Mouse (Mus musculus): ENCODE results near the gene Mrpl47. TPM values are rescaled to one million over a fixed set of nuclear protein-coding genes. Genes with fewer than 3 reads are reported as not detected.
A peak's percentile ranks its signal among the peaks of the same experiment; 100 is the strongest.
"Not testable (repeated sequence)": the region's sequence is repeated elsewhere in the genome, so short reads cannot be mapped to it uniquely, and the experiment has no call there.

The Mrpl47 gene
- polyA plus RNA-seq, 1 experiment from 2014 or later: 28.6 TPM

DNA sequence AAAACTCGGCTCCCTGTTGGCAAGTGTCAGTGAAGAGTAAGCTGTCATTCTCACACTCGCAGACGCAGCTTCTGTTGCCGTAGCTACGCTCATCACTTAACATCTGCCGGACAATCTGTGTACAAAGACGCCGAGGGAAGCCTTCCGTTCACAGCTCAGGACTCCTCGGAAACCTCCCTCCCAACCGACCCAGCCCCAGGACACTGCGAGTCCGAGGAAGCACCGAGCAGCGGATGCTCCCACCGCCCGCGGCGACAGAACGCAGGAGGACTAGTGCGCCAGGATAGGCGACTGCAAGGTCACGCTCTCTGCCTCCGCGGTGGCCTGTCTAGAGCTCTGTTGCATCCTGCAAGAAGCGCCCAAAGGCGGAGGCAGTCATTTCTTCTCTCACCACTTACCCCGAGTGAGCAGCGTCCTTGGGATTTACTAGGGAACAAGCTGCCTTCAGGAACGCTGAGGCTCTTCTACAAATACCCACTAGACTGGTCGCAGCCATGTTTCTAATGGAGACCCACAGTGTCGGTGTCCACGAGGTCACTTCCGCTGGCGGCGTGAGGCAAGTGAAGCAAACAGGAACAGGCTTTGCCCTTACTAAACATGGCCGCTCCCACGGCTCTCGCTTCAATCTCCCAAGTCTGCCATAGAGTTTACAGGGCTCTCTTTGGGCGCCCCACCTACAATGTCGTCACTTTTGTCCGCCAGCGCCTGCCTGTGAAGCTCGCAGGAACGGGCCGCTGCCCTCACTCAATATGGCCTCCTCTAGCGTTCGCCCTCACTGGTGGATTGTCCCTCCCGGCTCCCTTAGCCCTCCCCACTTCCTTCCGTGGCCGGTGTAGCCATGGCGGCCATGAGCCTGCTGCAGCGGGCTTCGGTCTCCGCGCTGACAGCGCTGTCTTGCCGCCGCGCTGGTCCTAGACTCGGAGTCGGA, 897 bp downstream of the Mrpl47 start, which contains the start of gene Ndufb5:
Gene Ndufb5 (plus strand): TSS at position 747 of the 928 bp plus-strand sequence.
- peak within 1 kb of the TSS; percentile 82 for H3K4me2 ChIP-seq
- no peaks in the 10 kb centered on the region for H3K9me3 ChIP-seq
- peaks cover 10% of the 10 kb centered on the region for H3K36me3 ChIP-seq (replicated peaks)
- H3K27ac ChIP-seq: peak within 1 kb of the TSS; percentile 87
- H3K9ac ChIP-seq: peak within 1 kb of the TSS; percentile 80
- under 1% methylated on average over 62 of the region's 62 CpGs for WGBS
- ATAC-seq (replicated peaks): peak; percentile 99
- peaks cover 33% of the 10 kb centered on the region for H3K4me1 ChIP-seq
- peak within 1 kb of the TSS; percentile 68 for H3K4me3 ChIP-seq
- no peaks in the 10 kb centered on the region for H3K27me3 ChIP-seq (replicated peaks)

DNA sequence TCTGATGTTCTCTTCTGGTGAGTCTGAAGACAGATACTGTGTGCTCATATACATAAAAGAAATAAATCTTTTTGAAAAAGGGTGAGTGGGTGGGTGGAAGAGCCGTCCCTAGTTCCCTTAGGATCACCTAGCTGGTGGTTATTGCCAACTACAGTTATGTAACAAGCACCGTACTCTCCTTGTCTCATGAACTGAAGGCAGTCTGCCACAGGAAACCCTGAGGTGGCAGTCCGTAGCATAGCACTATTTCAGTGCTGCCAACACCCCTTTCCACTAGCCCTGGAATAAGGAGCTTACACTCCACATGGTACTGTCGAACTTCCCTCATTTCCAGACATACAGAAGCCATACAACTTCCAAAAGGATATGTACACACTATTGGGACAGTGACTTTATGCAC, 9.5 kb downstream of the Mrpl47 start:
- H3K4me1 ChIP-seq: no peaks in the 10 kb centered on the region
- H3K9ac ChIP-seq: no peak overlapping the region
- peaks cover 71% of the 10 kb centered on the region for H3K36me3 ChIP-seq (replicated peaks)
- H3K4me3 ChIP-seq: no peak overlapping the region
- no peaks in the 10 kb centered on the region for H3K9me3 ChIP-seq
- no peak for ATAC-seq (replicated peaks)
- 89% methylated on average over 4 of the region's 4 CpGs for WGBS
- H3K27me3 ChIP-seq (replicated peaks): no peaks in the 10 kb centered on the region
- no peak overlapping the region for H3K27ac ChIP-seq
- no peak overlapping the region for H3K4me2 ChIP-seq

DNA sequence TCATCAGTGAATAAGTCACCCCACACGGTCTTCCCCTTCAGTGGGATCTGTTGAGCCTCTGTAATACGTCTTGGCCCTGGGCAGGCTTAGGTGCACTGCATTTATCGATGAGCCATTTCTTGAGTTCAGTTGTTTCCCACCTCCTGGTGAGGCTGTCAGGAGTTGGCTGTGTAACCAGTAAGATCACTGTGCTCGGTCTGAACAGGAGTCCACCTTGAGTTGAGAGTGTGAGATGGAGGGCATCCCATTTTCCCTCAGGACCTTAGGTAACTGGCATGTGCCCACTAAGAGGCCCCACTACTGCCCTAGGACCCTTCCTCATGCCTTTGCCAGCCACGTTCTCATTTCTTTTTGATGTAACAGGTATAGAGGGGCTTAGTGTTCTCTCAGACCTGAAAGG, 11.5 kb downstream of the Mrpl47 start:
- Histone ChIP-seq H3K4me2 (no peak overlapping the region), H3K4me1 (no peaks in the 10 kb centered on the region), H3K4me3 (no peak overlapping the region), H3K9ac (no peak overlapping the region), H3K36me3 (replicated peaks) (peaks cover 70% of the 10 kb centered on the region), H3K27ac (no peak overlapping the region), H3K27me3 (replicated peaks) (no peaks in the 10 kb centered on the region), H3K9me3 (no peaks in the 10 kb centered on the region)
- 89% methylated on average over 5 of the region's 5 CpGs for WGBS
- ATAC-seq (replicated peaks): no peak

DNA sequence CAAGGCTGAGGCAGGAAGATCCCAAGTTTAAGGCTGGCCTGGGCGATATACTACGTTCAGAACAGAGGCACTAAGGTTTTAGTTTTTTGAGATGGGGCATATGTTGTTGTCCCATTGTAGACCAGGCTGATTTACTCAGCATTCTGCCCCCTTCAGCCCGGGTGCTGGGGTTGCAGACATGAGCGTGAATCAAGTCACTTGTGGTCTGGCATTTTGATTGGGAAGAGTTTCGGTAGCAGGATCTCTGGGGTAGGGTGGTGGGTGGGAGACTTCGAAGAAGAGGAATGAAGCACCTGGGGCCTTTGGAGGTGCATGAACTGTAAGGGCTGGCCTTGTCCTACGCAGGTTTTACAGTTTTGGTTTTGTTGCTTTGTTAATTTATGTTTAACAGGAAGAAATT, 13.2 kb downstream of the Mrpl47 start:
- 96% methylated on average over 7 of the region's 7 CpGs for WGBS
- H3K27me3 ChIP-seq (replicated peaks): no peaks in the 10 kb centered on the region
- H3K9me3 ChIP-seq: no peaks in the 10 kb centered on the region
- no peak overlapping the region for H3K4me3 ChIP-seq
- peaks cover 71% of the 10 kb centered on the region for H3K36me3 ChIP-seq (replicated peaks)
- no peak overlapping the region for H3K27ac ChIP-seq
- H3K4me2 ChIP-seq: no peak overlapping the region
- H3K9ac ChIP-seq: no peak overlapping the region
- ATAC-seq (replicated peaks): no peak
- no peaks in the 10 kb centered on the region for H3K4me1 ChIP-seq

DNA sequence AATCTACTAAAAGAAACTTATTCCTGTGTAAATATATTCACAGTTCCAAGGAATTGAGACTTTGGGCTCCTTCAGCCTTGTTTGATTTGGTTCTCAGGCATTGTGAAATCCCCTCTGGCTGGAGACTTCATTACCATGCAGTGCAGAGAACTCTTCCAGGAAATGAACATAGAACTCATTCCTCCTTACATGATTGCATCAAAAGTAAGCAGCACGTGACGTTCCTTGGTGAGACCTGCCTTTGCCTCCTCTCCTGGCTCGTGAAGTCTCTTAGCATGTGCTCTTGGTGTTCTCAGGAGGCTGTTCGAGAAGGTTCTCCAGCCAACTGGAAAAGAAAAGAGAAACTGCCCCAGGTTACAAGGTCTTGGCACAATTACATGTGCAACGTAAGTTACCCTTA, 19.1 kb downstream of the Mrpl47 start:
- H3K4me3 ChIP-seq: no peak overlapping the region
- H3K36me3 ChIP-seq (replicated peaks): peaks cover 82% of the 10 kb centered on the region

DNA sequence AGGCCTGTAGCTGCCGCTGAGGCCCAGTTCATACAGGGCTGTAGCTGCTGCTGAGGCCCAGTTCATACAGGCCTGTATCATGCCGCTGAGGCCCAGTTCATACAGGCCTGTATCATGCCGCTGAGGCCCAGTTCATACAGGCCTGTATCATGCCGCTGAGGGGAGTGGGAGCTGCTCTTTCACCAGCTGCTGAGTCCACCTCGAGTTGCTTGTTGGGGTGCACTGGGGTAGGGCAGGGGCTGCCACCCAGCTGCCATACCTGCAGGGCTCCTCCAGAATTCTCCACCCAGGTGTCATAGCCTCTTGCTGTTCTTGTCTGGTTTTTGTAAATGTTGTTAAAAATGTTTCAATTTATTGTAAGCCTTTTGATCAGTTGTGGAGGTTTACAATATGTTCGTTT, 20.0 kb downstream of the Mrpl47 start:
- not testable (repeated sequence) for H3K9me3 ChIP-seq; H3K4me1 ChIP-seq; H3K9ac ChIP-seq; H3K27me3 ChIP-seq (replicated peaks); H3K27ac ChIP-seq; ATAC-seq (replicated peaks); H3K4me2 ChIP-seq; H3K4me3 ChIP-seq
- peaks cover 81% of the 10 kb centered on the region for H3K36me3 ChIP-seq (replicated peaks)
- 94% methylated on average over 6 of the region's 6 CpGs for WGBS

More for the DNA sequence above, 19.1 kb downstream of the Mrpl47 start:
- no peak overlapping the region for H3K27ac ChIP-seq
- H3K4me1 ChIP-seq: no peaks in the 10 kb centered on the region
- 98% methylated on average over 5 of the region's 5 CpGs for WGBS
- no peak overlapping the region for H3K4me2 ChIP-seq
- no peaks in the 10 kb centered on the region for H3K9me3 ChIP-seq
- ATAC-seq (replicated peaks): no peak
- no peaks in the 10 kb centered on the region for H3K27me3 ChIP-seq (replicated peaks)
- H3K9ac ChIP-seq: no peak overlapping the region

DNA sequence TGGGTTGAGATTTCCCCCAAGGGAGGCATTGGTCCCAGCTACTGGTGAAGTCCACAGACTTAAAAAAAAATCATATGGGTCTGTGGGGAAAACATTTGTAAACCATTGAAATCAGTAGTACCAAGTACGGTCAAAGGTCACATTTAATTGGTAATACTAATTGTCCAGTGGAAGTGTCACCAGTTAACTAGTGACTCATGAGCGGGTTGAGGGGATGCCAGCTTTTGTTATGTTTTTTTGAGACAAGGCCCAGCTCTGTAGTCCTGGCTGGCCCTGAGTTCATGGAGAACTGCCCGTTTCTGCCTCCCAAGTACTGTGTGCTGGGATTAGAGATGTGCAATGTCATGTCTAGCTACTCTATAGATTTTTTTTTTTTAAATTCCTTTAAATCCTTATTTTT, 23.7 kb downstream of the Mrpl47 start:
- peaks cover 12% of the 10 kb centered on the region for H3K4me1 ChIP-seq
- H3K36me3 ChIP-seq (replicated peaks): peaks cover 69% of the 10 kb centered on the region
- WGBS: 95% methylated on average over 3 of the region's 3 CpGs
- no peak overlapping the region for H3K9ac ChIP-seq
- no peaks in the 10 kb centered on the region for H3K27me3 ChIP-seq (replicated peaks)
- no peak overlapping the region for H3K4me3 ChIP-seq
- ATAC-seq (replicated peaks): no peak
- no peak overlapping the region for H3K4me2 ChIP-seq
- no peaks in the 10 kb centered on the region for H3K9me3 ChIP-seq
- H3K27ac ChIP-seq: no peak overlapping the region

DNA sequence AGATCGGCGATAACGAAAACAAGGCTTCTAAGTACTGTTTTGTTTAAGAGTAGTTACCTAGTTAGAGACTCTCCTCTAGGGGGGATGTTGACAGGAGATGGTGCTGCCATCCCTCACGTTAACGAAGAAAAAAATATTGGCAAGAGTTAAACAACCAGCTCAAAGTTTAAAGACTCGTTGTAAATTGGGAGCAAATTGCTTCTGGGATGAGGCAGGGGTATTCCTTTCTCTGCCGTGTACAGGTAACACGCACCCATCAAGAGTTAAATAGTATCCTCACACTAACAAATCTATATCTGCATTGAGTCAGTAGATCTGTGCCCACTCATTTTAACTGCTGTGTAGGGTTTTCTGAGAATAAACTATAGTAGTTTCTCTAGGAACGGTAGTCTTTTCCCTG, 28.0 kb downstream of the Mrpl47 start:
- Histone ChIP-seq H3K36me3 (replicated peaks) (peaks cover 29% of the 10 kb centered on the region), H3K9me3 (no peaks in the 10 kb centered on the region), H3K27ac (peak overlapping the region; percentile 96), H3K4me2 (peak overlapping the region; percentile 89), H3K4me1 (peaks cover 12% of the 10 kb centered on the region), H3K4me3 (peak overlapping the region; percentile 100), H3K9ac (peak overlapping the region; percentile 91), H3K27me3 (replicated peaks) (no peaks in the 10 kb centered on the region)
- WGBS: 7% methylated on average over 9 of the region's 9 CpGs
- ATAC-seq (replicated peaks): no peak

DNA sequence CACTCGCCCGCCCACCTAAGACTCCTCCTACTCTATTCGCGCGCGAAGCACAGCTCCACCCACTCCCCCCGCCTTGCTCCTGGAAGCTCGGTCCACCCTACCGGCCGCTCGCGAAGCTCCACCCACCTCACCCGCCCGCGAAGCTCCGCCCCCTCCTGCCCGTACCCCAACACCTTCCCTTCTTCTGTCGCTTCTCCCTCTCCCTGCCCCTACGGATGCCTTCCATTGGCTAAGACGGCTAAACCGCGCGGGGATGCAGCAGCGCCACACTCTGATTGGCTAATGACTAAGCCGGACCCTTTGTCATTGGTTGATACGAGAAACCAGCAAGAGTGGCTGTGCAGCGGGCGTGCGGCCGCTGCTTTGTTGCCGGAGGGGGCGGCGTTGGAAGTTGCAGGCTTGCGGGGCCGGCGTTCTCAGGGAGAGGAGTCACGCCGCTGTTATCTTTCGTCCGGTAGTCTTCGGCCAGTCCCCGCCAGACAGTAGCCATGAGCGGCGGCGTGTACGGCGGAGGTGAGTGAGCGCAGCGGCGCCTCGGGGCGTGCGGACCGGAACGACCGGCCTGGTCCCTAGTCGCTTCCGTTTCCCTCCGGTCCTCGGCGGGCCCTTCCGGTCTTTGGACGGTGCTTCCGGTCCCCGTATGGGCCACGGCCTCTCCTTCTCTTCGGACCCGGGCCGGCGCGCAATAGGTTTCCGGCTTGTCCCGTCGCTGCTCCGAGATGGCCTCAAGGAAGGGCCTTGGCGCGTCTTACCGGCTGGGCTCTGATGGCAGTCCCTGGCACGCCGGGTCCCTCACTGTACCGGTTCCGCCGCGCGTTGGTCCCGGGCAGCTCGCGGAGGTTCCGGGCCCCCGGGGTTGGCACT, 28.8 kb downstream of the Mrpl47 start:
- Histone ChIP-seq H3K27ac (peak overlapping the region; percentile 96), H3K4me3 (peak overlapping the region; percentile 100), H3K9me3 (no peaks in the 10 kb centered on the region), H3K27me3 (replicated peaks) (no peaks in the 10 kb centered on the region), H3K4me2 (peak overlapping the region; percentile 89), H3K9ac (peak overlapping the region; percentile 91), H3K4me1 (peaks cover 12% of the 10 kb centered on the region), H3K36me3 (replicated peaks) (peaks cover 22% of the 10 kb centered on the region)
- ATAC-seq (replicated peaks): peak; percentile 100
- WGBS: under 1% methylated on average over 90 of the region's 90 CpGs

DNA sequence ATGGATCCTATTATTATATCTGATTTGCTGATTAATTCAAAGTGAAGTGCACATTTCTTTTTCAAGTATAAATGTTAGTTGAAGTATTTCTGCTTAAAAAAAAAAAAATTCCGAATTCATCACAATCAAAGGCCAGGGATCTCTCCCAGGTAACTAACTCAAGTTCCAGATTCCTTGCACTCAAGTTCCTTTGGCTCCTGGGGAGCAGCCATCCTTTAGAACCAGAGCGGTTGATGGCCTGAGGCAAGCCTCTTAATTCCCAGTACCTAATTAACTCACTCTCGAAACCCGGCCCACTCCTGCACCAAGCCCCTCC, 29.4 kb downstream of the Mrpl47 start:
- Histone ChIP-seq H3K9me3 (no peaks in the 10 kb centered on the region), H3K4me2 (peak overlapping the region; percentile 50), H3K4me3 (peak overlapping the region; percentile 100), H3K36me3 (replicated peaks) (peaks cover 16% of the 10 kb centered on the region), H3K27me3 (replicated peaks) (no peaks in the 10 kb centered on the region), H3K27ac (peak overlapping the region; percentile 96), H3K4me1 (peaks cover 12% of the 10 kb centered on the region), H3K9ac (peak overlapping the region; percentile 21; the same call in 1 of the 2 replicates)
- no peak for ATAC-seq (replicated peaks)
- WGBS: 1% methylated on average over 4 of the region's 4 CpGs

DNA sequence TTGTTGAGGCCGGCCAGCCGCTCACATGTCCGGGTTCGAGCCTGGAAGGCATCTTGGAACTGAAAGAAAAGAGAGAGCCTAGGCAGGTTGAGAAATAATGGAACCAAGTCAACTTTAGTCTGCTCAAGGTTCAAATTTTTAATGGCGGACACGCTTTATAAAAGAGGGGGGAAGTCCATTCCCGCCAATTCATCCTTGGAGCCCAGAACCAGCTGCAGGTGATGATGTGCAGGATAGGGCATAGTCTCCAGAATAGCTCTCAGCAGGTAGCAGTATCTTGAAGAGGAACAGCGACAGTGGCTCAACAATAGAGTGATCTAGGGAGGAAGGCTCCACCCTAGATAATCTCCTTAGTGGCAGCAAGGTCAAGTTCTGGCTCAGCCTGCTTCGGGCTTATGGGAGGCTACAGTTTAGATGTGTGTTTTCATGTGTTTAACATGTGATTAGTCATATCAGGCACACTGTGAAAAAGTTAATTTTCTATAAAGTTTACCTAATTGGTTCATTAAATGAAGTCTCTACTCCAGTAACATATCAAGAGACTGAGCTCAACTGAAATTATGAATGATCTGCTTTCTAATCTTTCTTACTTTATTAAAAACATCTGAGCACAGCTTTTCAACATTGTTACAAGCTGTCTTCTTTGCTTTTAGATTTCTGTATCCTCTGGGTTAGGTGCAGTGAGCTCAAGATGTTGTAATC, 31.6 kb downstream of the Mrpl47 start, which contains the start of gene Actl6a:
Gene Actl6a (plus strand): TSS at position 652 of the 702 bp plus-strand sequence.
- not testable (repeated sequence) for H3K4me3 ChIP-seq; H3K4me1 ChIP-seq; ATAC-seq (replicated peaks); H3K36me3 ChIP-seq (replicated peaks); H3K27ac ChIP-seq; H3K4me2 ChIP-seq; H3K27me3 ChIP-seq (replicated peaks); H3K9me3 ChIP-seq; H3K9ac ChIP-seq
- WGBS: 79% methylated on average over 9 of the region's 9 CpGs

DNA sequence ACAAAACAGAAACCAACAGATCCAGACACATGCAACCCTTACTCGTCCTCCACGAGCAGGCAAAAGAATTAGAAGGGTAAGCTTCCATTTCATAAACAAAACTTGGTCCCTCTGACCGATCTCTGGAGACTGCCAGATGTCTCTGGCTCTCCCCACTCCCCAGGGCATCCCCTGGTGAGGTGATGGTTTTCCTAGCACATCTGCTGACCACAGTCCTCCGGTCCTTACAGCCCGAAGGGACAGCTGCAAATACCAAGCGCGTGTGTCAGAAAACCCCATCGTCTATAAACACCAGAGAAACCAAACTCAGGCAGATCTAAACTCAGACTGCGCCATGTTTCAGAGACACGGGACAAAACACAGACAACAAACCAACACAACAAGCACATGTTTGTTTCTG, 32.8 kb downstream of the Mrpl47 start:
- H3K27me3 ChIP-seq (replicated peaks); H3K27ac ChIP-seq; ATAC-seq (replicated peaks); H3K4me3 ChIP-seq; H3K4me1 ChIP-seq; H3K9me3 ChIP-seq; H3K9ac ChIP-seq; H3K4me2 ChIP-seq; H3K36me3 ChIP-seq (replicated peaks): not testable (repeated sequence)
- 93% methylated on average over 10 of the region's 10 CpGs for WGBS

Data from midbrain, embryonic 15.5 days (tissue).